In the genomic region with DNA sequence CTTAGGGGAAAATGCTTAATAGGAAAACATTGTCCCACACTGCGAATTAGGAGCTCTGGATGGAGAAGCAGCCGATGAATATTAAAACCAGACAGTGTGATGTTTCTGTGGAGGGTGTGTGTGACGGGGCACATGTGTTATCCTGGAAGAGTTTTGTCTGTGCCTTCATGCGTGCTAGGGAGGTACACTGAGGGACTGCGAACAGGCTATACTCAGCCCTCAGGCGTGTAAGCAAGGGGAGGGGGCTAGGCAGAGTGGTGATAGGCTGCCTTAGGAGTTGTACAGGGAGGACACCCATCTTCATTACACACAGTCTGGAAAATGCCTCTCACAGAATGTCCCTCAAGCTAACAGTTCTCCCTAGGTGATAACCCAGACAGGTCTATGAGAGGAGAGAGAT, we compare ENCODE assay signal across 31 mouse cellular contexts.
A peak's percentile ranks its signal among the peaks of the same experiment; 100 is the strongest.
DNase-seq lines count a peak whose midpoint lies in the region; ATAC-seq and TF ChIP-seq lines count a peak whose summit lies in the region.
"Had no signal": no experiment of that assay in that cellular context is flagged by ENCODE, and none has a peak within 500 bp of the region (broad histone marks: within the 10 kb centered on the region; RNA-seq: fewer than 3 reads in every experiment).

No protein-coding gene starts in this region.

- peaks cover 11% of the 10 kb centered on the region for H3K4me1 ChIP-seq in hindbrain, embryonic 13.5 days (replicated peaks)
- no peaks in the 10 kb centered on the region for H3K4me1 ChIP-seq in hindbrain, embryonic 11.5 days (replicated peaks; ENCODE audit: control insufficient read depth, insufficient read depth, low read length)
- no peaks in the 10 kb centered on the region for H3K4me1 ChIP-seq in neural tube, embryonic 12.5 days
- no peaks in the 10 kb centered on the region for H3K4me1 ChIP-seq in hindbrain, postnatal 0 days (ENCODE audit: insufficient read depth, low read length)
- H3K4me1 ChIP-seq: embryonic facial prominence, embryonic 12.5 days; forebrain, embryonic 10.5 days; heart, embryonic 10.5 days; heart, embryonic 15.5 days; kidney, embryonic 15.5 days; midbrain, embryonic 12.5 days had no signal

- H3K4me3 ChIP-seq in hindbrain, embryonic 13.5 days, result no peak overlapping the region
- H3K4me3 ChIP-seq in hindbrain, embryonic 11.5 days (ENCODE audit: low read depth, low read length), result no peak overlapping the region
- H3K4me3 ChIP-seq in neural tube, embryonic 12.5 days, result no peak overlapping the region
- H3K4me3 ChIP-seq in hindbrain, postnatal 0 days (ENCODE audit: low read length), result no peak overlapping the region
- H3K4me3 ChIP-seq: embryonic facial prominence, embryonic 12.5 days; forebrain, embryonic 10.5 days; heart, embryonic 10.5 days; heart, embryonic 15.5 days; kidney, embryonic 15.5 days; midbrain, embryonic 12.5 days; myocyte had no signal

- H3K36me3 ChIP-seq in hindbrain, embryonic 13.5 days, result no peaks in the 10 kb centered on the region
- H3K36me3 ChIP-seq in hindbrain, embryonic 11.5 days (ENCODE audit: control insufficient read depth, insufficient read depth, low read length), result no peaks in the 10 kb centered on the region
- H3K36me3 ChIP-seq in neural tube, embryonic 12.5 days, result no peaks in the 10 kb centered on the region
- H3K36me3 ChIP-seq in hindbrain, postnatal 0 days (ENCODE audit: insufficient read depth, low read length), result no peaks in the 10 kb centered on the region
- H3K36me3 ChIP-seq: embryonic facial prominence, embryonic 12.5 days; forebrain, embryonic 10.5 days; heart, embryonic 10.5 days; heart, embryonic 15.5 days; kidney, embryonic 15.5 days; midbrain, embryonic 12.5 days had no signal

- H3K27ac ChIP-seq in hindbrain, embryonic 13.5 days, result 0 out of 2 replicates have a peak overlapping the region, but pooled peaks have one; percentile 13
- H3K27ac ChIP-seq in hindbrain, embryonic 11.5 days (ENCODE audit: low read depth, low read length), result no peak overlapping the region
- no peak overlapping the region for H3K27ac ChIP-seq in neural tube, embryonic 12.5 days
- H3K27ac ChIP-seq in hindbrain, postnatal 0 days, result no peak overlapping the region
- H3K27ac ChIP-seq: embryonic facial prominence, embryonic 12.5 days; forebrain, embryonic 10.5 days; heart, embryonic 10.5 days; heart, embryonic 15.5 days; kidney, embryonic 15.5 days; liver, embryonic 14.5 days; midbrain, embryonic 12.5 days; stomach, postnatal 0 days had no signal

- 65% methylated on average over 6 of the region's 6 CpGs for WGBS in hindbrain, embryonic 13.5 days
- 90% methylated on average over 6 of the region's 6 CpGs for WGBS in hindbrain, embryonic 11.5 days
- WGBS in neural tube, embryonic 12.5 days, result 81% methylated on average over 6 of the region's 6 CpGs
- WGBS in hindbrain, postnatal 0 days, result 57% methylated on average over 6 of the region's 6 CpGs

- no peaks in the 10 kb centered on the region for H3K27me3 ChIP-seq in hindbrain, embryonic 13.5 days
- no peaks in the 10 kb centered on the region for H3K27me3 ChIP-seq in hindbrain, embryonic 11.5 days (ENCODE audit: control insufficient read depth, insufficient read depth, low read length)
- H3K27me3 ChIP-seq in neural tube, embryonic 12.5 days (replicated peaks), result no peaks in the 10 kb centered on the region
- no peaks in the 10 kb centered on the region for H3K27me3 ChIP-seq in hindbrain, postnatal 0 days (ENCODE audit: insufficient read depth, low read length)
- H3K27me3 ChIP-seq: embryonic facial prominence, embryonic 12.5 days; heart, embryonic 15.5 days; kidney, embryonic 15.5 days; midbrain, embryonic 12.5 days had no signal

- H3K9ac ChIP-seq in hindbrain, embryonic 13.5 days, result no peak overlapping the region
- H3K9ac ChIP-seq in hindbrain, embryonic 11.5 days (ENCODE audit: low read depth, low read length), result no peak overlapping the region
- no peak overlapping the region for H3K9ac ChIP-seq in neural tube, embryonic 12.5 days
- H3K9ac ChIP-seq in hindbrain, postnatal 0 days (replicated peaks; ENCODE audit: low read length), result no peak overlapping the region
- H3K9ac ChIP-seq: embryonic facial prominence, embryonic 12.5 days; heart, embryonic 15.5 days; kidney, embryonic 15.5 days; liver, embryonic 14.5 days; midbrain, embryonic 12.5 days had no signal

- TF ChIP-seq CTCF in hindbrain, postnatal 0 days (IDR thresholded peaks at IDR 0.05; ENCODE audit: low read depth), result no peak

- no peak overlapping the region for H3K4me2 ChIP-seq in hindbrain, embryonic 13.5 days
- H3K4me2 ChIP-seq in hindbrain, embryonic 11.5 days (replicated peaks; ENCODE audit: low read depth, low read length), result no peak overlapping the region
- H3K4me2 ChIP-seq in neural tube, embryonic 12.5 days (replicated peaks), result no peak overlapping the region
- H3K4me2 ChIP-seq in hindbrain, postnatal 0 days (ENCODE audit: low read depth, low read length), result no peak overlapping the region
- H3K4me2 ChIP-seq: embryonic facial prominence, embryonic 12.5 days; heart, embryonic 15.5 days; kidney, embryonic 15.5 days; midbrain, embryonic 12.5 days had no signal

- ATAC-seq in hindbrain, embryonic 13.5 days (ENCODE audit: low FRiP score), result peak; percentile 90
- no peak for ATAC-seq in hindbrain, embryonic 11.5 days (ENCODE audit: low FRiP score)
- peak; percentile 74; the same call in 1 of the 2 replicates for ATAC-seq in neural tube, embryonic 12.5 days (ENCODE audit: low FRiP score, low read depth)
- ATAC-seq in hindbrain, postnatal 0 days, result 0 out of 2 replicates have a peak, but pooled peaks have one; percentile 49
- ATAC-seq: inflammation-experienced regulatory T-cells, adult 6 months had no signal

- no peaks in the 10 kb centered on the region for H3K9me3 ChIP-seq in hindbrain, embryonic 13.5 days
- H3K9me3 ChIP-seq in hindbrain, embryonic 11.5 days (ENCODE audit: control insufficient read depth, low read length), result no peaks in the 10 kb centered on the region
- H3K9me3 ChIP-seq in neural tube, embryonic 12.5 days, result no peaks in the 10 kb centered on the region
- H3K9me3 ChIP-seq in hindbrain, postnatal 0 days (ENCODE audit: low read length), result no peaks in the 10 kb centered on the region
- H3K9me3 ChIP-seq: embryonic facial prominence, embryonic 12.5 days; forebrain, embryonic 10.5 days; heart, embryonic 10.5 days; heart, embryonic 15.5 days; kidney, embryonic 15.5 days; midbrain, embryonic 12.5 days had no signal

- DNase-seq in hindbrain, embryonic 11.5 days (ENCODE audit: low spot score), result no peak
- no peak for DNase-seq in neural tube, embryonic 10.5 days (ENCODE audit: extremely low spot score, low spot score)
- no peak for DNase-seq in hindbrain, postnatal 0 days (ENCODE audit: low spot score)
- no peak for DNase-seq in adrenal gland, adult (ENCODE audit: inconsistent age in 2 of 2, low spot score in 1 of 2)
- DNase-seq in ovary, postnatal 14 days (ENCODE audit: low spot score), result no peak
- DNase-seq: adrenal gland, adult 8-10 months; B cell, adult 2 months; cerebellum, adult 8-10 months; cerebellum, postnatal 36 days; gastrocnemius, postnatal 25 days; heart, adult 11 months; heart, postnatal 36 days; kidney, adult 18-20 months; kidney, postnatal 25 days; liver; lung, adult 2 months; right cerebral cortex, postnatal 4 days; thymus, adult 18-20 months; thymus, postnatal 25 days had no signal
